Mouse (Mus musculus) ES-E14 (cell line): ENCODE measurements around the gene Shroom3. TPM values are rescaled to one million over a fixed set of nuclear protein-coding genes. Genes with fewer than 3 reads are reported as not detected.

Experiments
- DNase-seq: peaks from one replicate; pipeline ENCODE4 v3.0.0-alpha.2; 2013; ENCODE audit warnings: low read depth, low spot score
- H3K27ac ChIP-seq: 2 replicates; pipeline ENCODE4 v1.5.1; 2012; ENCODE audit warnings: low read depth, mild to moderate bottlenecking, low read length, moderate library complexity, mixed read lengths; ENCODE audit not compliant: poor library complexity, insufficient read depth, severe bottlenecking
- H3K36me3 ChIP-seq: 2 replicates; pipeline ENCODE4 v1.6.1; 2012; ENCODE audit warnings: mild to moderate bottlenecking, low read length, moderate library complexity, mixed read lengths; ENCODE audit not compliant: control insufficient read depth, poor library complexity, insufficient read depth, severe bottlenecking
- H3K4me1 ChIP-seq, 2 experiments: fragments of 150-350 bp in 1 of 2; sonication (generic) in 1 of 2; 2 replicates each; pipeline ENCODE4 v1.6.1; 2012; ENCODE audit warnings: low read length in 2 of 2, mild to moderate bottlenecking in 1 of 2, mixed read lengths in 1 of 2; ENCODE audit not compliant: control insufficient read depth in 2 of 2, insufficient read depth in 2 of 2, poor library complexity in 1 of 2
- H3K4me3 ChIP-seq, 2 experiments: fragments of 150-350 bp in 1 of 2; sonication (generic) in 1 of 2; 2 replicates each; pipeline ENCODE4 v1.5.1; 2012; ENCODE audit warnings: low read length in 2 of 2, low read depth in 1 of 2, mild to moderate bottlenecking in 1 of 2, mixed read lengths in 1 of 2; ENCODE audit not compliant: insufficient read depth in 1 of 2, poor library complexity in 1 of 2, severe bottlenecking in 1 of 2
- H3K9ac ChIP-seq: 2 replicates; pipeline ENCODE4 v1.6.1; 2012; ENCODE audit warnings: low read depth, mild to moderate bottlenecking, low read length, mixed read lengths; ENCODE audit not compliant: poor library complexity, insufficient read depth, severe bottlenecking
- H3K9me3 ChIP-seq: fragments of 150-350 bp; sonication (generic); 2 replicates; pipeline ENCODE4 v1.6.1; 2012; ENCODE audit warnings: low read depth, mild to moderate bottlenecking, low read length; ENCODE audit not compliant: control insufficient read depth, insufficient read depth
- CHD2 ChIP-seq: IDR thresholded peaks from 2 replicates; pipeline ENCODE4 v1.6.1; 2014; ENCODE audit warnings: mild to moderate bottlenecking, low read depth, low read length, inconsistent platforms
- HCFC1 ChIP-seq: IDR thresholded peaks from 2 replicates; pipeline ENCODE4 v1.6.1; 2012; ENCODE audit warnings: low read length, inconsistent platforms, borderline replicate concordance; ENCODE audit not compliant: insufficient read depth
- MAFK ChIP-seq: IDR thresholded peaks from 2 replicates; pipeline ENCODE4 v1.6.1; 2014; ENCODE audit warnings: mild to moderate bottlenecking, low read depth, low read length, inconsistent platforms; ENCODE audit not compliant: insufficient read depth
- ZC3H11A ChIP-seq: IDR thresholded peaks from 2 replicates; pipeline ENCODE4 v1.6.1; 2012; ENCODE audit warnings: low read depth, mild to moderate bottlenecking, inconsistent platforms, low read length, borderline replicate concordance
- ZNF384 ChIP-seq: IDR thresholded peaks from 2 replicates; pipeline ENCODE4 v1.6.1; 2012; ENCODE audit warnings: low read depth, low read length, inconsistent platforms
- in situ Hi-C, 2 experiments: fragments of 600-800 bp; cut with MboI; formaldehyde crosslinking; loops; one replicate each; pipeline ENCODE4 v1.15.1; 2025; ENCODE audit warnings: low sequenced_read_pairs in 2 of 2, inconsistent platforms in 1 of 2; ENCODE audit not compliant: unreplicated experiment in 2 of 2
- total RNA-seq: library from RNA; depleted of rRNA; stranded (reverse); fragments of 300-350 nt; gene quantifications from 2 replicates; pipeline ENCODE4 v1.2.3, GENCODE M21; 2012

The Shroom3 gene
- total RNA-seq, 1 experiment = 34.1 TPM

DNA sequence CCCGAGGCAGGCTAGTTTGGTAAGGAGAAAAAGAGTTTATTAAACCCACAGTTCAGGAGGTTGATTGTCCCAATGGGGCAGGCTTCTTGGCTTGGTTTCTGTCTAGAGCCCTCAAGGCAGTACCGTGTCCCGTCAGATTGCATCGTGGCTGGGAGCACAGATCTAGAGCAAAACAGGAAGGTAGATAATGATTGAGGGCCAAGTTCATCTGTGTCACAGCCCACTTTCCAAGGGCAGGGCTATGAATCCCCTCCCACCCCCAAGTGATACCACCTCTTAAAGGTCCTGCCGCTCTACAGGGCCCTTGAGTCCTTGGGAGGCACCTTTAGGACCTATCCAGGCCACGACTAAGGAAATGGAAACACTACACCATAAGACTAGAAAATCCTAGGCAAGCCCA is 234.5 kb downstream of the Shroom3 start:
- in situ Hi-C loops = no loop called here
- Histone ChIP-seq H3K4me1 (peaks cover 9 to 18% of the 10 kb centered on the region in 2 experiments), H3K9ac (no peak overlapping the region; the same call in 1 of the 2 replicates), H3K27ac (no peak overlapping the region), H3K36me3 (no peaks in the 10 kb centered on the region; the same call in 1 of the 2 replicates), H3K4me3 (no peak overlapping the region), H3K9me3 (no peaks in the 10 kb centered on the region)
- no peak for DNase-seq
- TF ChIP-seq CHD2 (no peak), ZNF384 (no peak), MAFK (no peak), HCFC1 (no peak), ZC3H11A (no peak)

DNA sequence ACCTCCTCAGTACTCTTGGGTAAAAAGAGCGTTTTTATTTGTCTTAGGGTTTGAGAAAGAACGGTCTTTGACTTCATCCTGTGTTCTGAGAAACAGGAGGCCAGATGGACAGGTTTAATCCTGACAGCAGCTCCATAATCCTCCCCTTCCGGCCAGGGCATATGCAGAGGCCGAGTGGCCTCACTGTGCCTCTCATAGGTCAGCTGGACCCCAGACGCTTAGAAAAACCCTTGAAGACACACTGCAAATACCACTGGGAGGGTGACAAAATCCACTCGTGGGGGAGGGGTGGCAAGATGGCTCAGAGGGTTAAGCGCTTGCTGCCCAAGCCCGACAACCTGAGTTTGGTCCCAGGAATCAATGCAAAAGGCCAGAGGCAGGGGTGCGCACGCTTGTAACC is 234.9 kb downstream of the Shroom3 start:
- no peaks in the 10 kb centered on the region for H3K9me3 ChIP-seq
- H3K9ac ChIP-seq = peak overlapping the region; percentile 27; the same call in 1 of the 2 replicates
- H3K36me3 ChIP-seq = no peaks in the 10 kb centered on the region; the same call in 1 of the 2 replicates
- no peak overlapping the region for H3K4me3 ChIP-seq
- no peak for DNase-seq
- no peak for TF ChIP-seq CHD2
- TF ChIP-seq ZNF384 = no peak
- TF ChIP-seq HCFC1 = no peak
- no peak for TF ChIP-seq MAFK
- no peak for TF ChIP-seq ZC3H11A
- in situ Hi-C loops = no loop called here
- H3K27ac ChIP-seq = no peak overlapping the region
- H3K4me1 ChIP-seq = peaks cover 9 to 18% of the 10 kb centered on the region in 2 experiments

DNA sequence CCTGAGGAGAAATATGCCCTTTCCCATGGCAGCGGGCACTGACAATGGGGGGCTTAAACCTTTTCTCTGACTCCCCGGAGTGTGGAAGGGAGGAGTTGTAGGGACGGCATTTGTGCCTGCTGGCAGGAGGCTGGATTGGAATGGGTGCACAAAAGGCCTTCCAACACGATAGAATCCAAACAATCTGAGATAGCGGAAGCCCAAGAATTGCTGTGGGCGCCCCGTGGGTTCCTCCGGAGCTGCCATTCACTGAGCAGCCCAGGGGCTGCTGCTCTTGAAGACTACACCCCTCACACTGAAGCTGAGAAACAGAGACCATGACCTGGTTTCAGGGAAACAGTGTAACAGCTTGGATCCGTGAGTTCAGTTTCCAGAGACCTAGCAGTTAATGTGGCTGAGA is 235.6 kb downstream of the Shroom3 start:
- no peak for DNase-seq
- Histone ChIP-seq H3K27ac (peak overlapping the region; percentile 25; the same call in 1 of the 2 replicates), H3K4me1 (peaks cover 9 to 18% of the 10 kb centered on the region in 2 experiments), H3K36me3 (no peaks in the 10 kb centered on the region; the same call in 1 of the 2 replicates), H3K9me3 (no peaks in the 10 kb centered on the region), H3K4me3 (no peak overlapping the region), H3K9ac (no peak overlapping the region)
- in situ Hi-C loops = no loop called here
- TF ChIP-seq ZNF384 (no peak), ZC3H11A (no peak), MAFK (no peak), HCFC1 (no peak), CHD2 (no peak)

GRCm38 (mm10) chr5:92919390-92919789 is 236.2 kb downstream of the Shroom3 start:
- H3K4me1 ChIP-seq = peaks cover 9 to 18% of the 10 kb centered on the region in 2 experiments
- DNase-seq = no peak
- peak overlapping the region; percentile 25; the same call in 1 of the 2 replicates for H3K27ac ChIP-seq
- no peak overlapping the region for H3K4me3 ChIP-seq
- no peaks in the 10 kb centered on the region for H3K9me3 ChIP-seq
- in situ Hi-C loops = no loop called here
- H3K9ac ChIP-seq = no peak overlapping the region; the same call in 1 of the 2 replicates
- H3K36me3 ChIP-seq = no peaks in the 10 kb centered on the region; the same call in 1 of the 2 replicates
- no peak for TF ChIP-seq HCFC1
- TF ChIP-seq CHD2 = no peak
- no peak for TF ChIP-seq ZC3H11A
- TF ChIP-seq MAFK = no peak
- TF ChIP-seq ZNF384 = no peak
